Mouse (Mus musculus): ENCODE measurements around the gene Mllt1.

The Mllt1 gene

GRCm38 (mm10) chr17:56876981-56877380, 58.2 kb downstream of the Mllt1 start:
- DNase-seq: no peak

- DNase-seq: no peak
Measured at GRCm38 (mm10) chr17:56876465-56876864, 58.8 kb downstream of the Mllt1 start.

GRCm38 (mm10) chr17:56874936-56875651, 60.1 kb downstream of the Mllt1 start, which contains the start of gene 1700061G19Rik:
Gene 1700061G19Rik (plus strand): TSS chr17:56875477.
- DNase-seq: no peak

GRCm38 (mm10) chr17:56874237-56874636, 61.0 kb downstream of the Mllt1 start, which contains the start of gene Acsbg2:
Gene Acsbg2 (minus strand): TSS chr17:56874447.
- no peak for DNase-seq

- DNase-seq: no peak
Measured at GRCm38 (mm10) chr17:56872512-56872911, 62.7 kb downstream of the Mllt1 start.

- no peak for DNase-seq
Measured at GRCm38 (mm10) chr17:56871767-56872166, 63.4 kb downstream of the Mllt1 start.

- DNase-seq: no peak
Measured at GRCm38 (mm10) chr17:56870287-56870953, 64.8 kb downstream of the Mllt1 start.

GRCm38 (mm10) chr17:56869481-56869977, 65.7 kb downstream of the Mllt1 start:
- DNase-seq: no peak

GRCm38 (mm10) chr17:56866071-56866470, 69.1 kb downstream of the Mllt1 start:
- no peak for DNase-seq

- DNase-seq: no peak
Measured at GRCm38 (mm10) chr17:56861197-56861596, 74.0 kb downstream of the Mllt1 start.

GRCm38 (mm10) chr17:56858922-56859321, 76.3 kb downstream of the Mllt1 start:
- no peak for DNase-seq

GRCm38 (mm10) chr17:56858216-56858615, 77.0 kb downstream of the Mllt1 start:
- peak; percentile 25 to 28 for DNase-seq

GRCm38 (mm10) chr17:56855421-56855820, 79.8 kb downstream of the Mllt1 start:
- DNase-seq: no peak

- DNase-seq: no peak
Measured at GRCm38 (mm10) chr17:56851167-56851566, 84.0 kb downstream of the Mllt1 start.

- DNase-seq: no peak
Measured at GRCm38 (mm10) chr17:56849710-56850109, 85.5 kb downstream of the Mllt1 start.

- no peak for DNase-seq
Measured at GRCm38 (mm10) chr17:56848785-56849184, 86.4 kb downstream of the Mllt1 start.

GRCm38 (mm10) chr17:56843678-56844077, 91.5 kb downstream of the Mllt1 start:
- DNase-seq: peak; percentile 42 to 67
